Mouse (Mus musculus) lung, postnatal 0 days (tissue): ENCODE data around the gene Arl16.

ENCODE experiments used
- CTCF ChIP-seq: IDR thresholded peaks from 2 replicates; pipeline ENCODE4 v1.5.1; 2016; ENCODE audit warnings: antibody characterized with exemption, mild to moderate bottlenecking
- EP300 ChIP-seq: IDR thresholded peaks from 2 replicates; pipeline ENCODE4 v1.6.1; 2016; ENCODE audit warnings: antibody characterized with exemption, mild to moderate bottlenecking, control low read depth

- TF ChIP-seq CTCF (no peak), EP300 (no peak)
These were observed 33.6 kb upstream of the Arl16 start for GRCm38 (mm10) chr11:120501018-120501417.
